Mouse (Mus musculus) heart, embryonic 15.5 days (tissue): ENCODE data around the gene Vps9d1. TPM values are rescaled to one million over a fixed set of nuclear protein-coding genes. Genes with fewer than 3 reads are reported as not detected.
A peak's percentile ranks its signal among the peaks of the same experiment; 100 is the strongest.

Experiments used
- ATAC-seq: fragments of 200-750 bp; cut with Nextera tagmentation; replicated peaks from 2 replicates; pipeline ENCODE4 v1.8.0; 2017; ENCODE audit warnings: low read depth, moderate TSS enrichment; ENCODE audit not compliant: insufficient number of reproducible peaks, insufficient read depth, low FRiP score
- H3K27ac ChIP-seq: fragments of 300-500 bp; sonication (generic); 2 replicates; pipeline ENCODE4 v1.5.1; 2015; ENCODE audit warnings: mild to moderate bottlenecking, inconsistent platforms
- H3K27me3 ChIP-seq: fragments of 300-500 bp; sonication (generic); 2 replicates; pipeline ENCODE4 v1.6.1; 2015; ENCODE audit warnings: inconsistent platforms
- H3K36me3 ChIP-seq: fragments of 300-500 bp; sonication (generic); 2 replicates; pipeline ENCODE4 v1.6.1; 2015; ENCODE audit warnings: mild to moderate bottlenecking, inconsistent platforms
- H3K4me1 ChIP-seq: fragments of 300-500 bp; sonication (generic); replicated peaks from 2 replicates; pipeline ENCODE4 v1.6.1; 2015; ENCODE audit warnings: inconsistent platforms
- H3K4me2 ChIP-seq: fragments of 300-500 bp; sonication (generic); 2 replicates; pipeline ENCODE4 v1.6.1; 2015; ENCODE audit warnings: inconsistent platforms, mild to moderate bottlenecking, moderate library complexity
- H3K4me3 ChIP-seq: fragments of 300-500 bp; sonication (generic); 2 replicates; pipeline ENCODE4 v1.5.1; 2015; ENCODE audit warnings: mild to moderate bottlenecking, inconsistent platforms
- H3K9ac ChIP-seq: fragments of 300-500 bp; sonication (generic); 2 replicates; pipeline ENCODE4 v1.6.1; 2015; ENCODE audit warnings: mild to moderate bottlenecking, inconsistent platforms
- H3K9me3 ChIP-seq: fragments of 300-500 bp; sonication (generic); replicated peaks from 2 replicates; pipeline ENCODE4 v1.6.1; 2016; ENCODE audit warnings: inconsistent platforms
- WGBS: fragments of 180-500 bp; shearing (Covaris S2); methylation state at CpG from one replicate; pipeline ENCODE4 v1.1.7; 2015; ENCODE audit warnings: mixed read lengths; 5-methylcytosine and 5-hydroxymethylcytosine counted together
- polyA plus RNA-seq: library from polyadenylated mRNA; unstranded; fragments of >200 nt; fragmentation: Nextera tagmentation; extraction: Ambion mirVana; gene quantifications from 2 replicates; pipeline ENCODE4 v1.2.1, GENCODE M21; 2015

The Vps9d1 gene
- polyA plus RNA-seq, 1 experiment from 2014 or later, result 19.2 TPM

DNA sequence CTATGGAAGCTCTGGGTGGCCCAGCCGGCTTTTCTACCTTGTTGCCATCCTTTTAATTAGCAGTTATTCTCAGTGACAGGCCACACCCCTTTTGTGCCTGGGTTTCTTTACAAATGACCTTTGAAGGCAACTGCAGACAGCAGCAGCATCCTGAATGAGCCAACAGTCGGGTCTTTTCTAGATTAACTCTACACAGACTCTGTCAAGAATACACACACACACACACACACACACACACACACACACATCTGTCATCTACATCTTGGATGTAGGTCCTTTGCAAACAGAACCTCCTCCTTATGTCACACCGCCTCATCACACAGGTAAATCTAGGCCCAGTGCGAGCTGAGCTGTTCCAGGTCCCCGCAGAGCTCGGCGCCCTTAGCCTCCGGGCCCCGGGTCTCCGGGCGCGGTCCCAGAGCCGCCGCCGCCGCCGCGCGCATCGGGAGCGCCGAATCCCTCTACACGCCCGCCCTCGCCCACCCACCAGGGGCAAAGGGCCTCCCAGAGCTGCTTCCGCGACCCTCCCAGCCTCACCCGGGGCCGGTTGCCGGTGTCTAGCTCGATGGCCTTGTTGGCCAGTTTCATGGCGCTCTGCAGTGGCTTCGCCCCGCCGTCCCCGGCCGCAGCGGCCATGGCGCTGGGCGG lies 573 bp downstream of the Vps9d1 start:
- WGBS, result under 1% methylated on average over 40 of the region's 40 CpGs
- peaks cover 37% of the 10 kb centered on the region for H3K36me3 ChIP-seq
- peaks cover 21% of the 10 kb centered on the region for H3K4me1 ChIP-seq
- H3K4me3 ChIP-seq, result peak overlapping the region; percentile 96
- no peaks in the 10 kb centered on the region for H3K27me3 ChIP-seq
- peak overlapping the region; percentile 90 for H3K27ac ChIP-seq
- peak overlapping the region; percentile 98 for H3K9ac ChIP-seq
- H3K9me3 ChIP-seq, result no peaks in the 10 kb centered on the region
- peak; percentile 32 for ATAC-seq
- peak overlapping the region; percentile 90 for H3K4me2 ChIP-seq

DNA sequence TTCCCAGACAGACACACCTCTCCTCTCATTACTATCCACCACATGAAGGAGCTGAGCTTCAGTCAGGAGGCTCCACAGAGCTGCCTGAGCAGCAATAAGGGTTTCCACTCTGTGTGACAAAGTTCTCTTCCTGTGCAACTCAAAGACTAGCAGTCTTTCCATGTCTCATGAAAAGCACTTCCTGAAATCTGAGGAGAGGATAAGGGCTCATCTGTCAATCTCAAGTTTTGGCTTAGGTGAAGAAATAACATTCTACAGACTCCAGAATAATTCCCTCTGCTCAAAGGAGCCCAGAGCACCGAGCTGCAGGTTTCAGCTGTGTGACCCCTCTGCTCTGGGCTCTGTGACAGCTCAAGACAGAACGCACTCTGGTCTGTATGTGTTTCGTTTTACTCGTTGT lies 1.2 kb downstream of the Vps9d1 start:
- H3K9me3 ChIP-seq, result no peaks in the 10 kb centered on the region
- peak overlapping the region; percentile 90 for H3K4me2 ChIP-seq
- 34% methylated on average over 4 of the region's 4 CpGs for WGBS
- no peaks in the 10 kb centered on the region for H3K27me3 ChIP-seq
- peak overlapping the region; percentile 90; the same call in 1 of the 2 replicates for H3K27ac ChIP-seq
- H3K9ac ChIP-seq, result peak overlapping the region; percentile 98; the same call in 1 of the 2 replicates
- no peak for ATAC-seq
- H3K36me3 ChIP-seq, result peaks cover 41% of the 10 kb centered on the region
- H3K4me1 ChIP-seq, result peaks cover 21% of the 10 kb centered on the region
- H3K4me3 ChIP-seq, result peak overlapping the region; percentile 96

DNA sequence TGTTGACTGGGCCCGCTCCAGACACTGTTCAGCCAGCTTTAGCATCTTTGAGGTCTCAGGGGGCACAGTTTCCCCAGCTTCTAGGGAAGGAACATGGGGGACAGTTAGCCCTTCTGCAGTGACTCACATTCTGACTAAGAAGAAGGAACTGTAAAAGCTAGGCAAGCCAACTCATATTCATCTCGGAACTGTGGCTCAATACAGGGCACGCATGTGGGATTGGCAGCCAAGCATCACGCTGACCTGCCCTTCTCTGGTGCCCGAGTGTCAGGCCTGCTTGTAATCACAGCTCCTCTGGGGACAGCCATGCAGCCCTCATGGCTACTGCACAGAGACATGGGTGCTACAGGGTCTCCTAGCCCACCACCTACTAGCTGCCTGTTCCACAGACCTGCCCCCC lies 3.2 kb downstream of the Vps9d1 start:
- peaks cover 45% of the 10 kb centered on the region for H3K36me3 ChIP-seq

DNA sequence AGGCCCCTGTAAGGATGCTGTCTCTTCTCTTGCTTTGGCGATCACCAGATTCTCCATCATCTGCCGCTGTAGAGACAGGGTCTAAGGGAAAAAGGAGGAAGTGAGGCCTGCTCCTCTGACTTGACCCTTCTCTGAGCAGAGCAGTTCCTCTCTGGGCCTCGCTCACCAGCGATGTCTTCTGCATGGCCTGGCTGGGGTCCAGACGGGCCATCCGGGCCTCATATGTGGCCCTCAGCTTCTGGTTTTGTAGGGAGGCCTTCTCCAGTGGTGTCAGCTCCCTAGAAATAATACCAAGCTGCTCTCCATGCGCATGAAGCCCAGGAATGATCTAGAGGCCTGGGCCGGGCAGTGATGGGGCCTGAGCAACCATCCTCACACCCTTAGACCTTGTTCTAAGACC lies 5.6 kb downstream of the Vps9d1 start:
- no peak overlapping the region for H3K4me3 ChIP-seq
- peaks cover 10% of the 10 kb centered on the region for H3K4me1 ChIP-seq
- no peak overlapping the region for H3K4me2 ChIP-seq
- H3K9me3 ChIP-seq, result no peaks in the 10 kb centered on the region
- no peak overlapping the region for H3K9ac ChIP-seq
- WGBS, result 87% methylated on average over 8 of the region's 8 CpGs
- H3K27me3 ChIP-seq, result no peaks in the 10 kb centered on the region
- no peak for ATAC-seq
- H3K27ac ChIP-seq, result no peak overlapping the region
- peaks cover 65% of the 10 kb centered on the region for H3K36me3 ChIP-seq

More for the DNA sequence above, 3.2 kb downstream of the Vps9d1 start:
- 88% methylated on average over 5 of the region's 5 CpGs for WGBS
- ATAC-seq, result no peak
- H3K27me3 ChIP-seq, result no peaks in the 10 kb centered on the region
- no peak overlapping the region for H3K27ac ChIP-seq
- no peak overlapping the region for H3K4me3 ChIP-seq
- no peaks in the 10 kb centered on the region for H3K9me3 ChIP-seq
- peaks cover 21% of the 10 kb centered on the region for H3K4me1 ChIP-seq
- H3K9ac ChIP-seq, result no peak overlapping the region
- H3K4me2 ChIP-seq, result no peak overlapping the region

DNA sequence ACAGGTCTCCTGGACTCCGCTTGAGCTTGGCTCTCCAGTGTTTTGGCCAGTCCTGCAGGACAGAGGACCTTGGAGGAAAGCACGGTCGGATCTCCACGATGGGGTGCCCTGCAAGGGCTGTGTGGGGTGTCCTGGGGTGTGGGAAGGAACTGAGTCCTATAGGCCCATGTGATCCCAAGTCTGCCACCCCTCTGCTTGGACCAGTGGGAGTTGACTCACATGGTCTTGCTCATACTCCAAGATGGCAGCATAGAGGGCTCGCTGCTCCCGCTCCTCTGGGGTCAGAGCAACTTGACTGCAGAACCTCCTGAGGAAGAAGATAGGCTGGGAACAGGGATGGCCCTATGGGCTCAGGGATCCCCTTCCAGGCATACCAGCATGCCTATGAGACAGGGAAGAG lies 6.4 kb downstream of the Vps9d1 start:
- ATAC-seq, result no peak

DNA sequence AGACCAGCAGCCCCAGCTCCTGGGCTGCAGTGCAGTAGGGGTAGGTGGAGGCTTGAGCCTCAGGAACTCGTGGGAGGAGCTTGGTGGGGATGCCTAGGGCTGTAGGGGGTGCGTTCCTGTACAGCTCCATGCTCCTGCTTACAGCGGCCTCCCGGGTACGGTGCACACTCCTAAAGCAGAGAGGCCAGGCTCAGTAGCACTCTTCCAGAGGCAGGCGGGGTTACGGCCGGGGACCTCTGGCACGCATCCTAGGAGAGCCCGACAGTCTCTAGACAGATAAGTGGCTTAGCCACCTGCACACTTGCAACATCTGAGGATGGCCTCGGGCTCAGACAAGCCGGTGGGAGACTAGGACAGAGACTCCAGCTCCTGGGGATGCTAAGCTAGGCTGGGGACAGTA lies 8.6 kb downstream of the Vps9d1 start:
- 86% methylated on average over 12 of the region's 12 CpGs for WGBS
- Histone ChIP-seq H3K27ac (no peak overlapping the region), H3K27me3 (no peaks in the 10 kb centered on the region), H3K9me3 (no peaks in the 10 kb centered on the region), H3K4me3 (no peak overlapping the region), H3K4me1 (no peaks in the 10 kb centered on the region), H3K36me3 (peaks cover 76% of the 10 kb centered on the region), H3K9ac (no peak overlapping the region), H3K4me2 (no peak overlapping the region)
- no peak for ATAC-seq

More for the DNA sequence above, 6.4 kb downstream of the Vps9d1 start:
- Histone ChIP-seq H3K9ac (no peak overlapping the region), H3K4me2 (no peak overlapping the region), H3K27me3 (no peaks in the 10 kb centered on the region), H3K27ac (no peak overlapping the region), H3K4me3 (no peak overlapping the region), H3K9me3 (no peaks in the 10 kb centered on the region), H3K36me3 (peaks cover 68% of the 10 kb centered on the region), H3K4me1 (peaks cover 3% of the 10 kb centered on the region)
- 92% methylated on average over 6 of the region's 6 CpGs for WGBS

DNA sequence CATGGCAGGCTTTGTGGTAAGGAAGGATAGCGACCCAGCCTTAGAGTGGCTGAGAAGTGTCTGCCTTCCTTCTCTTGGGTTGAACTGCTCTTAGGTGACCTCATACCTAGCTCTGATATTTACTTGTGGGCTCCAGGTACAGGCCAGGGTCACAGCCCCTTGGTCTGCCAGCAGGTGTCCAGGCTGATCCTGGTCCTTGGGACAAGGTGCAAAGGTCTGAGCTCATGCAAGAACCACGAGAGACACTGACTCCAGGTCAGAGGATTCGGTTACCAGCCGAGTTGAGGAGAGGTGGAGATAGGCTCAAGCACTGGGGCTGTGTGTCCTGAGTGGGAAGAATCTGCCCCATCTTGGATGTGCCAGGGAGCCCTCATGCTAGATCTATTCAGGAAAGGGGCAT lies 9.8 kb downstream of the Vps9d1 start:
- Histone ChIP-seq H3K4me1 (no peaks in the 10 kb centered on the region), H3K9ac (no peak overlapping the region), H3K27ac (no peak overlapping the region), H3K36me3 (peaks cover 71% of the 10 kb centered on the region), H3K4me2 (no peak overlapping the region), H3K4me3 (no peak overlapping the region), H3K27me3 (no peaks in the 10 kb centered on the region), H3K9me3 (no peaks in the 10 kb centered on the region)
- ATAC-seq, result no peak
- WGBS, result 89% methylated on average over 4 of the region's 4 CpGs

DNA sequence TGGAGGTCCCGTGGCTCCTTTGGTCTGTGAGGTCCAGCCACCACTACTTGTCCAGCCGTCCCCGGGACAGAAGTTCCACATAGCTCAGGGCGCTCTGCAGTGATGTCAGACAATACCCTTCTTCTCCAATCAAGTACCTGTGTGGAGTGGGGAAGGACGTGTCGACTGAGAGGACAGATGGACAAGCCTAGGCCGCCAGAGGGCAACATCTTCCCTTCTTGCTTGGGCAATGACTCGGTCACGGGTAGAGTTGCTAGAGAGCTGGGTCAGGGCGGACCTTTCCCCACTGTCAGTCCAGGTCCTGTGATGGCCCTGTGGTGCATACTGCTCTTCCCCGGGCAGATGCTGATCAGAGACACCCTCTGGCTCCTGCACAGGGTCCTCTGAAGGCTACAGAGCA lies 11.1 kb downstream of the Vps9d1 start:
- WGBS, result 68% methylated on average over 11 of the region's 11 CpGs
- H3K27me3 ChIP-seq, result no peaks in the 10 kb centered on the region

DNA sequence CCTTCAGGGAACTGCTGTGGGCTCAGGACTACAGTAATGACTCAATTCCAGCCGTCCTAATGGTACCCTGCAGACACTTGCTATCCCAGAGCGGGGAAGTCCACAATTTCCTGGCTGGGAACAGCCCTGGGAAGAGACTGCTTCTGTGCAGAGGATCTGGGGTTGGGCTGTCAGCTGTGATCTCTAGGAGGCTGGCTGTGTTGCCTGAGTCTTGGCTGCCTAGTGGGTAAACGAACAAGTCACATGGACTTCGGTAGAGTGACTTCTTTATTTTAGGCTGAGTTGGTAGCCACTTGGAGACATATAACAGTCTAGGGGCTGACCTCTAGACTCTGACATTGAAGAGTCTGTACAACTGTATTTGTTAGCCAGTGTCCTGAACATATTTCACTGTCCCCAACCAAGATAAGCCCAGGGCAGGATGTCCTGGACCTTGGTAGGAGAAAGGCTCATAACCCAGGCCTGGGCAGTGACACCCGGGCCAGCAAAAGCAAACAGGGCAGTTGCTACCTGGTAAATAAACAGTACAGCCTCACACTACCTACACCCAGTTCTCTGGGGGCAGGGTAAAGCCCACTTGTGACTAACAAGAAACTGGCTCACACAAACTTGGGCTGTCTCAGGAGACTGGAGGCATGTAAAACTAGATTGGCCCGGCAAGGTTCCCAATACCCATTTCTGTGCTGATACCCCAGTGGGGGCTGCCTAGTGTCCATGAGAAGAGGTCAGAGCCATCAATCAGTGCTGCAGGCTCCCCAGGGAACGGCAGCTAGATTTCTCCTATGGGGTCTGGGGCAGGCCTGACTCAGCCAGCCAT lies 11.8 kb downstream of the Vps9d1 start:
- 81% methylated on average over 7 of the region's 7 CpGs for WGBS
- H3K9ac ChIP-seq, result no peak overlapping the region
- no peak overlapping the region for H3K4me2 ChIP-seq
- no peaks in the 10 kb centered on the region for H3K9me3 ChIP-seq
- 0 out of 2 replicates have a peak, but pooled peaks cover under 1% of the 10 kb centered on the region for H3K27me3 ChIP-seq
- H3K4me1 ChIP-seq, result no peaks in the 10 kb centered on the region
- no peak for ATAC-seq
- no peak overlapping the region for H3K27ac ChIP-seq
- H3K4me3 ChIP-seq, result no peak overlapping the region
- H3K36me3 ChIP-seq, result peaks cover 51% of the 10 kb centered on the region

More for the DNA sequence above, 11.1 kb downstream of the Vps9d1 start:
- H3K36me3 ChIP-seq, result peaks cover 58% of the 10 kb centered on the region
- no peaks in the 10 kb centered on the region for H3K4me1 ChIP-seq
- H3K9ac ChIP-seq, result no peak overlapping the region
- no peak; the same call in 1 of the 2 replicates for ATAC-seq
- no peaks in the 10 kb centered on the region for H3K9me3 ChIP-seq
- no peak overlapping the region for H3K4me3 ChIP-seq
- no peak overlapping the region for H3K27ac ChIP-seq
- H3K4me2 ChIP-seq, result no peak overlapping the region

DNA sequence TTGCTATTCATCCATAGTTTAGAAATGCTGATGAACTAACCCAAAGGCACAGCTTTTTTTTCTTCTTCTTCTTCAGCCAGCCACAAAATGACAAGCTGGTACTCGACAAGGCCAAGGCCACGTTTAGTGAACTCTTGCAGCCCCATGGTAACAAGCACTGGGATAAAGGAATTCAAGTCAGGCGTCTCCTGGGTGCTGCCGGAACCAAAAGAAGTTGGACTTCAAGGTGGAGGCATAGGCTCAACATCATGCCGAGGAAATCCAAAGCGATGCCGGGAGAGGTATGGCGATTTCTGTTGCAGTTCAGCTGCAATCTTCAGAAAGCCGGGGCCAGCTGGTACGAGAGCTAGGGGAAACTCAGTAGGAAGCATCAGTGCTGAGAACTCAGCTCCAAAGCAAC lies 14.8 kb downstream of the Vps9d1 start:
- WGBS, result 85% methylated on average over 10 of the region's 10 CpGs
- Histone ChIP-seq H3K4me1 (peaks cover 17% of the 10 kb centered on the region), H3K27me3 (peaks cover 26% of the 10 kb centered on the region), H3K27ac (no peak overlapping the region), H3K4me3 (no peak overlapping the region), H3K36me3 (peaks cover 22% of the 10 kb centered on the region; the same call in 1 of the 2 replicates), H3K4me2 (no peak overlapping the region), H3K9ac (no peak overlapping the region), H3K9me3 (no peaks in the 10 kb centered on the region)
- ATAC-seq, result no peak

DNA sequence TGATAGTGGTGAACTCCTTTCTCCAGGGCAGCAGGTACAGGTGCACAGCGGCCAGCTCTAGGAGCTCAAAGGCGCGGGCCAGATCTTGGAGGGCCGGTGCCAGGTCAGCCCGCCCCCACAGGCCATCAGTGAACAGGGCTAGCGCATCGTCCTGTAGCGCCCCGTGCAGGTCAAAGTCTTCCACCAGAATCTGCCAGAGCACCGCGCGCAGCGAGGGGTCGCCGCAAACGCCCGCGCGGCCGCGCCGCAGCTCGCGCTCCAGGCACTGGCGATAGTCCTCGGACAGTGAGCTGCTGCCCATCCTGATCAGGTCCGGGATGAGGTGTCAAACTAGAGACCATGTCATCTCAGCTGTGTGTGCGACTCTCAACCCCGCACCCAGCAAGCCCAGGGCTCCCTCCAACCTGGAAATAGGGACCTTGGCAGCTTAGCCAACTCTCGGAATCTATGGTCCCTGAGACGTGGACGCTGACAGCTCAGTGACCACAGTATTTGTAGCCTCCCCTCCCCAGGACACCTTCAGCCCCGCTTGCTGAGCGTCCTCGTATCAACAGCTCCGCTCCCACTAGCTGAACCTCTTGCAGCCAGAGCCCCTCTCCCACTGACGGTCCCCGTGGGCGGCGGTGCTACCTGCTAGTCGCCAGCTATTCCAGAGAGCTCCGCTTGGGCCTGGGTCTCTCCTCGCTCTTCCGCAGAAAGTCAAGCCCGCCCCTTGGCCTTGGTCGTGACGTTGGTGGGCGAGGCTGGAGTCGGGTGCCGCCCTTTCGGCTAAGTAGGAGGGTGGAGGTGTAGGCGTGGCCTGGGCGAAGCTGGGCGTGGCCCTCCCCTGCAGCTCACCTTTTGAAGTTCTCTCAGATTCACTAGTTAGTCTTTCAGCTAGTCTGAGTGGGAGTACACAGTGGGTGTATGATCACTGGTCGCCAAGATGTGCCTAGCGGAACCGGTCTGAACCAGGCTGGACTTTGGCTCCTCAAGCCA lies 18.3 kb downstream of the Vps9d1 start, which contains the start of gene Spata2l:
Gene Spata2l, minus strand, starts transcription at position 714 of the 978 bp plus-strand sequence.
- ATAC-seq, result peak; percentile 87
- H3K27ac ChIP-seq, result no peak within 1 kb of the TSS
- no peaks in the 10 kb centered on the region for H3K9me3 ChIP-seq
- H3K4me1 ChIP-seq, result peaks cover 17% of the 10 kb centered on the region
- H3K36me3 ChIP-seq, result no peaks in the 10 kb centered on the region
- 2% methylated on average over 57 of the region's 57 CpGs for WGBS
- peak within 1 kb of the TSS; percentile 67 for H3K4me3 ChIP-seq
- H3K9ac ChIP-seq, result peak within 1 kb of the TSS; percentile 65
- peak within 1 kb of the TSS; percentile 97 for H3K4me2 ChIP-seq
- peaks cover 35% of the 10 kb centered on the region for H3K27me3 ChIP-seq
